ENCODE assay signal across 8 mouse cellular contexts in the genomic region with DNA sequence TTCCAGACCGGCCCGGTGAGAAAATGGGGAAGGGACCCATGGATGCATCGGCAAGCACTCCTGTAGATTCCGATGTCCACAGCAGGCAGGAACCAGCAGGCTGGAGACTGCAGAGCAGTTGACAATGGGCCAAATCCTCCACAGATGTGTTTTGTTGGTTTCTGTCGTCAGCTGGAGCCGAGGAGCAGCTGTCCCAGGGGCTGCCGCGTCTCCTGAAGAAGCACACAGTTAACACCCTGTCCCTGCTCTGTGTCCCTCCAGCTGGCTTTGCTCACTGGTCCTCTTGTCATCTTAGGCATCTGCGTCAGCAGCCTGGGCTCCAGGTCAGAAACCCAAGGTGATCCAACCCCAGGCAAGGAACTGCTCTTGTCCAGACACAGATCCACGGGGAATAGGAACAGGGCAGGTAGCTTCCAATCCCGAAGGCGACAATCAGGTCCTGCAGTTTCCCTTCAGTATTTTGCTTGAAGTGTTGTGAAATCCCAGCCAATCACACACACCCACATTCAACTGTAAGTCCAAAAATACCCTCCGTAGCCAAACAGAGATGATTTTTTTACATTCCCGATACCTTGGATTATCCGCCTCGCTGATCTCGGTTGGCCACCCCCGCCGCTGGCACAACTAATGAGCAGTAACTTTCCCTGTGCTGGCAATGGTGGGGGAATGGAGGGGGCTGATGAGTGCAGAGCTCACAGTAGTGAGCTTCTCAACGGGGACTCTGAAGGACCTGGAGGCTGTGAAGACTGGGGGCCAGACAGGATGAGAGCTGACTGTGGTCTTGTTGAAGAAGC.
A peak's percentile ranks its signal among the peaks of the same experiment; 100 is the strongest.
DNase-seq lines count a peak whose midpoint lies in the region; ATAC-seq lines count a peak whose summit lies in the region.

No protein-coding gene starts in this region.

- DNase-seq in frontal cortex, postnatal 14 days (ENCODE audit: low spot score in 2 of 2) = no peak
- peak; percentile 17 for DNase-seq in urinary bladder, postnatal 14 days (ENCODE audit: low spot score)
- DNase-seq in urinary bladder, postnatal 25 days (ENCODE audit: low spot score) = no peak
- DNase-seq in kidney, postnatal 36 days = peak; percentile 19 to 47
- no peak for DNase-seq in testis, postnatal 14 days (ENCODE audit: low spot score)
- DNase-seq in cerebellum, adult 8-10 months = no peak

- ATAC-seq in frontal cortex, adult (ENCODE audit: low TSS enrichment) = peak; percentile 77
- ATAC-seq in granulocyte monocyte progenitor cell, adult 5-6 weeks (replicated peaks; ENCODE audit: poor library complexity, severe bottlenecking) = no peak

Comparison
In these comparisons a context has a peak if more than half of its experiments do, and no peak if none do; other contexts are left out.
1. DNase-seq: peak in urinary bladder, postnatal 14 days (single experiment) and kidney, postnatal 36 days (2 of 2); none in frontal cortex, postnatal 14 days (0 of 2), urinary bladder, postnatal 25 days (single experiment), testis, postnatal 14 days (single experiment) and cerebellum, adult 8-10 months (single experiment).